Mouse (Mus musculus) ES-E14 (cell line): ENCODE results near the gene Acrbp.

Experiments
- CHD2 ChIP-seq: IDR thresholded peaks from 2 replicates; pipeline ENCODE4 v1.6.1; 2014; ENCODE audit warnings: mild to moderate bottlenecking, low read depth, low read length, inconsistent platforms
- ZC3H11A ChIP-seq: IDR thresholded peaks from 2 replicates; pipeline ENCODE4 v1.6.1; 2012; ENCODE audit warnings: low read depth, mild to moderate bottlenecking, inconsistent platforms, low read length, borderline replicate concordance
- ZNF384 ChIP-seq: IDR thresholded peaks from 2 replicates; pipeline ENCODE4 v1.6.1; 2012; ENCODE audit warnings: low read depth, low read length, inconsistent platforms

DNA sequence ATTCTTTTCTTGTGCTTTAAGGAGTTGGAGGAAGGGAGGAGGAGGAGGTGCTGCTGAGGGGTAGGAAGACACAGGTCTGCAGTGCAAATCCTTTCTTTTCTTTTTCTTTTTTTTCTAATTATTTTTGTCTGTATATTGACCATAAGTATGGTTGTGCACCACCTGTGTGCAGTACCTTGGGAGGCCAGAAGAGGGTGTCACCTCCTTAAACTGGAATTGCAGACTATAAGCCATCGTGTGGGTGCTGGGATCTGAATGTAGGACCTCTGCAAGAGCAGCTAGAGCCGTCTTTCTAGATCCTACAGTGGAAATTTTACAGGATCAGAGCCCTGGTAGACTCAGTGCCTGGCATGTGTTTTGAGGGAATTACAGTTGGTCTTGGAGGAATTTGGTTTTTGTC is 58.2 kb downstream of the Acrbp start:
- TF ChIP-seq ZC3H11A = no peak
- TF ChIP-seq ZNF384 = no peak
- no peak for TF ChIP-seq CHD2
